Mouse (Mus musculus): ENCODE results near the gene Heatr4. TPM values are rescaled to one million over a fixed set of nuclear protein-coding genes. Genes with fewer than 3 reads are reported as not detected.

The Heatr4 gene
- polyA plus RNA-seq, 1 experiment from 2014 or later, result not detected

- Histone ChIP-seq H3K9me3 (ENCODE audit: low read length) (no peaks in the 10 kb centered on the region), H3K4me1 (ENCODE audit: insufficient read depth, low read depth, low read length) (no peaks in the 10 kb centered on the region), H3K4me3 (ENCODE audit: low read depth, low read length) (no peak overlapping the region), H3K27ac (ENCODE audit: low read length) (no peak overlapping the region), H3K4me2 (replicated peaks; ENCODE audit: low read depth, low read length) (0 out of 2 replicates have a peak overlapping the region, but pooled peaks have one; percentile 5), H3K9ac (replicated peaks; ENCODE audit: low read depth) (no peak overlapping the region), H3K36me3 (ENCODE audit: insufficient read depth, low read length) (no peaks in the 10 kb centered on the region), H3K27me3 (replicated peaks; ENCODE audit: insufficient read depth, low read length) (no peaks in the 10 kb centered on the region)
- ATAC-seq (no peak), DNase-seq (ENCODE audit: low spot score) (no peak)
- no peak for TF ChIP-seq EP300 (IDR thresholded peaks at IDR 0.05)
- peak; percentile 59 for TF ChIP-seq CTCF (IDR thresholded peaks at IDR 0.05)
- 61% methylated on average over 10 of the region's 10 CpGs for WGBS
Measured at GRCm38 (mm10) chr12:83937600-83937999, 47.1 kb downstream of the Heatr4 start.

GRCm38 (mm10) chr12:83929186-83929804 lies 55.4 kb downstream of the Heatr4 start:
- Histone ChIP-seq H3K27ac (ENCODE audit: low read length) (peak overlapping the region; percentile 66), H3K27me3 (replicated peaks; ENCODE audit: insufficient read depth, low read length) (no peaks in the 10 kb centered on the region), H3K4me3 (ENCODE audit: low read depth, low read length) (no peak overlapping the region), H3K4me1 (ENCODE audit: insufficient read depth, low read depth, low read length) (peaks cover 17% of the 10 kb centered on the region; the same call in 1 of the 2 replicates), H3K9ac (replicated peaks; ENCODE audit: low read depth) (no peak overlapping the region), H3K36me3 (ENCODE audit: insufficient read depth, low read length) (no peaks in the 10 kb centered on the region), H3K4me2 (replicated peaks; ENCODE audit: low read depth, low read length) (no peak overlapping the region), H3K9me3 (ENCODE audit: low read length) (no peaks in the 10 kb centered on the region)
- TF ChIP-seq EP300 (IDR thresholded peaks at IDR 0.05) (peak; percentile 84), CTCF (IDR thresholded peaks at IDR 0.05) (no peak)
- DNase-seq (ENCODE audit: low spot score) (peak; percentile 38), ATAC-seq (peak; percentile 36)
- 25% methylated on average over 2 of the region's 2 CpGs for WGBS

DNA sequence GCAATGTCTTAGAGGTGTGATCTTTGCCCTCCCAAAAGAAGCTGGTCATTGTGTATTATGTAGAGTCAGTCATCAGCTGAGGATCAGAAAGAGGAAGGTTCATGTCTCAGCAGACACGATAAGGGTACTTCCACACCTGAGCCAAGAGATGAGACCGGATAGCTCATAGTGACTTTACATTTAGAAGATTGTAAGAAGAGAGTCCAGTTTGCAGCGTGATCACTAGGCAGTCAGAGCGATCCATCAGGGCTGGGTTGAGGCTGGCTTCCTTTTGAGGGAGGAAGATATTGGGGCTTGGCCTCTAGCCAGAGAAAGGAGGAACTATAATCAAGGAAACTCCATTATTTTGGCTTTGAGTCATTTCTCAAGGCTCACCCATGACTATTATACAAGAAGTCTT lies 56.9 kb downstream of the Heatr4 start:
- Histone ChIP-seq H3K4me3 (ENCODE audit: low read depth, low read length) (no peak overlapping the region), H3K9me3 (ENCODE audit: low read length) (no peaks in the 10 kb centered on the region), H3K27ac (ENCODE audit: low read length) (no peak overlapping the region), H3K36me3 (ENCODE audit: insufficient read depth, low read length) (no peaks in the 10 kb centered on the region), H3K4me2 (replicated peaks; ENCODE audit: low read depth, low read length) (no peak overlapping the region), H3K27me3 (replicated peaks; ENCODE audit: insufficient read depth, low read length) (no peaks in the 10 kb centered on the region), H3K9ac (replicated peaks; ENCODE audit: low read depth) (no peak overlapping the region), H3K4me1 (ENCODE audit: insufficient read depth, low read depth, low read length) (peaks cover 17% of the 10 kb centered on the region; the same call in 1 of the 2 replicates)
- ATAC-seq, result peak; percentile 20; the same call in 1 of the 2 replicates
- DNase-seq (ENCODE audit: low spot score), result peak; percentile 66
- 49% methylated on average over 4 of the region's 4 CpGs for WGBS
- TF ChIP-seq CTCF (IDR thresholded peaks at IDR 0.05) (no peak), EP300 (IDR thresholded peaks at IDR 0.05) (peak; percentile 38; the same call in 1 of the 2 replicates)

DNA sequence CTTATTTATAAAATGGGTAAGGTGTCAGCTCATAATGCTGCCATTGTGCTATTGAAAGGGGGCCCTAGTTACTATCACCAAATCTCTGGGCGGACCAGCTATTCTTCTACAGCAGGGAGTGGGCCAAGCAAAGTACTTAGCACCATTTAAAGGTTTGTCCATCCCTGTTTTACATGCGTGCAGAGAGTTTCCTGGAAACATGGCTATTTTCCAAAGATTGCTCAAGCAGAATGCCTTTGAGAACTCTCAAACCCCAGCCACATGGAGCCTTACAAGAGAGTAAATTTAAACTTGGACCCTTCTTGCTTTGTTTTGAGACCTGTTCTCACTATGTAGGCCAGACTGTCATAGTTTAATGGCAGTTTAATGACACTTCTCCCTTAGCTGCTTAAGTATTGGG lies 58.6 kb downstream of the Heatr4 start:
- ATAC-seq (no peak), DNase-seq (ENCODE audit: low spot score) (peak; percentile 87)
- no peak overlapping the region for H3K4me3 ChIP-seq (ENCODE audit: low read depth, low read length)
- no peaks in the 10 kb centered on the region for H3K36me3 ChIP-seq (ENCODE audit: insufficient read depth, low read length)
- H3K9me3 ChIP-seq (ENCODE audit: low read length), result no peaks in the 10 kb centered on the region
- H3K4me2 ChIP-seq (replicated peaks; ENCODE audit: low read depth, low read length), result no peak overlapping the region
- peaks cover 17% of the 10 kb centered on the region; the same call in 1 of the 2 replicates for H3K4me1 ChIP-seq (ENCODE audit: insufficient read depth, low read depth, low read length)
- WGBS, result 22% methylated on average over 2 of the region's 2 CpGs
- no peak overlapping the region for H3K9ac ChIP-seq (replicated peaks; ENCODE audit: low read depth)
- TF ChIP-seq EP300 (IDR thresholded peaks at IDR 0.05), result peak; percentile 90
- TF ChIP-seq CTCF (IDR thresholded peaks at IDR 0.05), result no peak
- H3K27me3 ChIP-seq (replicated peaks; ENCODE audit: insufficient read depth, low read length), result no peaks in the 10 kb centered on the region
- H3K27ac ChIP-seq (ENCODE audit: low read length), result peak overlapping the region; percentile 44; the same call in 1 of the 2 replicates

DNA sequence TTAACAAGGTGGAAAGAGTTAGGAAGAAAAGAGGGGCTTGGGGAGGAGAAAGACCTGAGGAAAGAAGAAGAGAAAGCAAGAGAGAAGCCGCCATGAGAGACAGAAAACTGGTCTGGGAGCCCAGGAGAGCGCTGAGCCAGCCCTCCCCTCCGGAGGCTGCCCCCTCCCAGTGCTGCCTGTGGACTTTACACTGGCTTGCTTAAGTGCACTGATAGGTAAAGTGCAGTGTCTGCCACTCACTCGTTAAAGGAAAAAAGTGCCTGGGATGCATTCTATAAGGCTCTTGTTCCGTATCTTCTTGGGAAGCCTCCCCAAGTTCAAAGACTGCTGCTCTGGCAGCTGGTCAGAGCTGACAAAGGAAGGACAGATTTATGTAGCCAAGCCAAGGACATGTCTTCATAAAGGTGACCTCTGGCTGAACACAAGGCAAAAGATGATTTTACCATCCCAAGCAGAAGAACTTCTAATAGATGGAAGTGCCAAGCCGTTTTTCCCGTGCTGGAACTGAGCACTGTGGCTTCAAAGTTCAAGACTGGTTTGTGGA lies 59.4 kb downstream of the Heatr4 start:
- no peak for DNase-seq (ENCODE audit: low spot score)
- no peak overlapping the region for H3K27ac ChIP-seq (ENCODE audit: low read length)
- 54% methylated on average over 7 of the region's 7 CpGs for WGBS
- H3K4me2 ChIP-seq (replicated peaks; ENCODE audit: low read depth, low read length), result peak overlapping the region; percentile 22; the same call in 1 of the 2 replicates
- H3K9ac ChIP-seq (replicated peaks; ENCODE audit: low read depth), result no peak overlapping the region
- no peak for TF ChIP-seq CTCF (IDR thresholded peaks at IDR 0.05)
- TF ChIP-seq EP300 (IDR thresholded peaks at IDR 0.05), result no peak
- H3K27me3 ChIP-seq (replicated peaks; ENCODE audit: insufficient read depth, low read length), result no peaks in the 10 kb centered on the region
- no peaks in the 10 kb centered on the region for H3K9me3 ChIP-seq (ENCODE audit: low read length)
- ATAC-seq, result no peak
- H3K4me1 ChIP-seq (ENCODE audit: insufficient read depth, low read depth, low read length), result peaks cover 17% of the 10 kb centered on the region; the same call in 1 of the 2 replicates
- H3K4me3 ChIP-seq (ENCODE audit: low read depth, low read length), result no peak overlapping the region
- no peaks in the 10 kb centered on the region for H3K36me3 ChIP-seq (ENCODE audit: insufficient read depth, low read length)

- Histone ChIP-seq H3K4me1 (ENCODE audit: insufficient read depth, low read depth, low read length) (peaks cover 17% of the 10 kb centered on the region; the same call in 1 of the 2 replicates), H3K9me3 (ENCODE audit: low read length) (no peaks in the 10 kb centered on the region), H3K27ac (ENCODE audit: low read length) (no peak overlapping the region), H3K27me3 (replicated peaks; ENCODE audit: insufficient read depth, low read length) (no peaks in the 10 kb centered on the region), H3K4me2 (replicated peaks; ENCODE audit: low read depth, low read length) (no peak overlapping the region), H3K36me3 (ENCODE audit: insufficient read depth, low read length) (no peaks in the 10 kb centered on the region), H3K4me3 (ENCODE audit: low read depth, low read length) (no peak overlapping the region), H3K9ac (replicated peaks; ENCODE audit: low read depth) (no peak overlapping the region)
- ATAC-seq, result no peak
- DNase-seq (ENCODE audit: low spot score), result no peak
- TF ChIP-seq CTCF (IDR thresholded peaks at IDR 0.05) (no peak), EP300 (IDR thresholded peaks at IDR 0.05) (no peak)
- 63% methylated on average over 3 of the region's 3 CpGs for WGBS
Measured at GRCm38 (mm10) chr12:83924332-83924731, 60.3 kb downstream of the Heatr4 start.

All from lung, postnatal 0 days (tissue).